Mouse (Mus musculus): ENCODE measurements around the gene Mrps21. TPM values are rescaled to one million over a fixed set of nuclear protein-coding genes. Genes with fewer than 3 reads are reported as not detected.

The Mrps21 gene
- polyA plus RNA-seq, 2 experiments = 155 to 303 TPM

- Histone ChIP-seq H3K36me3 (ENCODE audit: control insufficient read depth, insufficient read depth, low read length) (peaks cover 3% of the 10 kb centered on the region; the same call in 1 of the 2 replicates), H3K4me1 (ENCODE audit: control insufficient read depth, insufficient read depth, low read length) (peaks cover 8% of the 10 kb centered on the region), H3K9me3 (ENCODE audit: control insufficient read depth, low read length) (no peaks in the 10 kb centered on the region), H3K9ac (ENCODE audit: low read depth, low read length, severe bottlenecking) (peak within 1 kb of the TSS; percentile 99), H3K27ac (replicated peaks; ENCODE audit: low read depth, low read length) (peak within 1 kb of the TSS; percentile 100), H3K4me3 (replicated peaks; ENCODE audit: low read length) (peak within 1 kb of the TSS; percentile 84), H3K4me2 (replicated peaks; ENCODE audit: low read depth, low read length, severe bottlenecking) (peak within 1 kb of the TSS; percentile 61), H3K27me3 (ENCODE audit: control insufficient read depth, insufficient read depth, low read length) (no peaks in the 10 kb centered on the region)
- under 1% methylated on average over 60 of the region's 60 CpGs for WGBS
- TF ChIP-seq POLR2A (IDR thresholded peaks at IDR 0.05; ENCODE audit: borderline replicate concordance, extremely low read depth, insufficient read depth, insufficient read length) = peak; percentile 48; the same call in 1 of the 2 replicates
- peak; percentile 63 for DNase-seq (ENCODE audit: low spot score)
- peak; percentile 48 for ATAC-seq (ENCODE audit: low FRiP score, low read depth)
These were observed 52.6 kb downstream of the Mrps21 start, which contains the start of gene Rprd2 for GRCm38 (mm10) chr3:95818571-95819288. Gene Rprd2, minus strand, starts transcription at chr3:95818863.

- DNase-seq (ENCODE audit: low spot score) (peak; percentile 56), ATAC-seq (ENCODE audit: low FRiP score, low read depth) (0 out of 2 replicates have a peak, but pooled peaks have one; percentile 4)
- Histone ChIP-seq H3K4me1 (ENCODE audit: control insufficient read depth, insufficient read depth, low read length) (peaks cover 8% of the 10 kb centered on the region), H3K27me3 (ENCODE audit: control insufficient read depth, insufficient read depth, low read length) (no peaks in the 10 kb centered on the region), H3K4me2 (replicated peaks; ENCODE audit: low read depth, low read length, severe bottlenecking) (peak overlapping the region; percentile 57), H3K4me3 (replicated peaks; ENCODE audit: low read length) (peak overlapping the region; percentile 84), H3K9ac (ENCODE audit: low read depth, low read length, severe bottlenecking) (peak overlapping the region; percentile 99), H3K27ac (replicated peaks; ENCODE audit: low read depth, low read length) (peak overlapping the region; percentile 100), H3K9me3 (ENCODE audit: control insufficient read depth, low read length) (no peaks in the 10 kb centered on the region), H3K36me3 (ENCODE audit: control insufficient read depth, insufficient read depth, low read length) (peaks cover 3% of the 10 kb centered on the region; the same call in 1 of the 2 replicates)
- under 1% methylated on average over 21 of the region's 21 CpGs for WGBS
- TF ChIP-seq POLR2A (IDR thresholded peaks at IDR 0.05; ENCODE audit: borderline replicate concordance, extremely low read depth, insufficient read depth, insufficient read length) = no peak
These were observed 53.2 kb downstream of the Mrps21 start for GRCm38 (mm10) chr3:95818026-95818511.

- no peak for DNase-seq (ENCODE audit: low spot score)
- peak overlapping the region; percentile 2; the same call in 1 of the 2 replicates for H3K4me3 ChIP-seq (replicated peaks; ENCODE audit: low read length)
These were observed 54.6 kb downstream of the Mrps21 start for GRCm38 (mm10) chr3:95816681-95817080.

More at GRCm38 (mm10) chr3:95816681-95817080, 54.6 kb downstream of the Mrps21 start:
- peaks cover 8% of the 10 kb centered on the region for H3K4me1 ChIP-seq (ENCODE audit: control insufficient read depth, insufficient read depth, low read length)
- no peak for ATAC-seq (ENCODE audit: low FRiP score, low read depth)
- 90% methylated on average over 3 of the region's 3 CpGs for WGBS
- H3K4me2 ChIP-seq (replicated peaks; ENCODE audit: low read depth, low read length, severe bottlenecking) = peak overlapping the region; percentile 57
- no peaks in the 10 kb centered on the region for H3K27me3 ChIP-seq (ENCODE audit: control insufficient read depth, insufficient read depth, low read length)
- H3K9me3 ChIP-seq (ENCODE audit: control insufficient read depth, low read length) = no peaks in the 10 kb centered on the region
- TF ChIP-seq POLR2A (IDR thresholded peaks at IDR 0.05; ENCODE audit: borderline replicate concordance, extremely low read depth, insufficient read depth, insufficient read length) = no peak
- no peak overlapping the region for H3K27ac ChIP-seq (replicated peaks; ENCODE audit: low read depth, low read length)
- H3K36me3 ChIP-seq (ENCODE audit: control insufficient read depth, insufficient read depth, low read length) = peaks cover 3% of the 10 kb centered on the region; the same call in 1 of the 2 replicates
- no peak overlapping the region for H3K9ac ChIP-seq (ENCODE audit: low read depth, low read length, severe bottlenecking)

Other genes with a start within 250 kb of the Mrps21 start
- 32.6 and 43.4 TPM in 2 replicates for gene Ensa, start 246.5 kb downstream of the Mrps21 start, polyA plus RNA-seq (2012; rRNA removed)
- 67.8 and 74.7 TPM in 2 replicates for gene Ensa, start 246.5 kb downstream of the Mrps21 start, polyA plus RNA-seq (2014; fragmentation: Nextera tagmentation; extraction: Ambion mirVana)
- gene Mcl1, start 212.7 kb downstream of the Mrps21 start, polyA plus RNA-seq (2012; rRNA removed) = 64.5 and 72.1 TPM in 2 replicates
- gene Mcl1, start 212.7 kb downstream of the Mrps21 start, polyA plus RNA-seq (2014; fragmentation: Nextera tagmentation; extraction: Ambion mirVana) = 67.8 and 73.5 TPM in 2 replicates
- 3.3 and 3.6 TPM in 2 replicates for gene Adamtsl4, start 183.6 kb downstream of the Mrps21 start, polyA plus RNA-seq (2012; rRNA removed)
- 2.8 and 3.4 TPM in 2 replicates for gene Adamtsl4, start 183.6 kb downstream of the Mrps21 start, polyA plus RNA-seq (2014; fragmentation: Nextera tagmentation; extraction: Ambion mirVana)
- gene Ecm1, start 131.9 kb downstream of the Mrps21 start, polyA plus RNA-seq (2012; rRNA removed) = 16.2 and 21.9 TPM in 2 replicates
- 11.8 and 12.5 TPM in 2 replicates for gene Ecm1, start 131.9 kb downstream of the Mrps21 start, polyA plus RNA-seq (2014; fragmentation: Nextera tagmentation; extraction: Ambion mirVana)
- 38.4 and 40.9 TPM in 2 replicates for gene Tars2, start 111.3 kb downstream of the Mrps21 start, polyA plus RNA-seq (2012; rRNA removed)
- 39.6 and 40.3 TPM in 2 replicates for gene Tars2, start 111.3 kb downstream of the Mrps21 start, polyA plus RNA-seq (2014; fragmentation: Nextera tagmentation; extraction: Ambion mirVana)
- 22.0 and 23.3 TPM in 2 replicates for gene Rprd2, start 52.7 kb downstream of the Mrps21 start, polyA plus RNA-seq (2012; rRNA removed)
- gene Rprd2, start 52.7 kb downstream of the Mrps21 start, polyA plus RNA-seq (2014; fragmentation: Nextera tagmentation; extraction: Ambion mirVana) = 19.9 and 24.8 TPM in 2 replicates
- gene Prpf3, start 15.6 kb downstream of the Mrps21 start, polyA plus RNA-seq (2012; rRNA removed) = 44.1 and 53.8 TPM in 2 replicates
- gene Prpf3, start 15.6 kb downstream of the Mrps21 start, polyA plus RNA-seq (2014; fragmentation: Nextera tagmentation; extraction: Ambion mirVana) = 46.1 and 50.9 TPM in 2 replicates
- 8.4 and 10.9 TPM in 2 replicates for gene Ciart, start 10.7 kb upstream of the Mrps21 start, polyA plus RNA-seq (2012; rRNA removed)
- 4.4 and 5.4 TPM in 2 replicates for gene Ciart, start 10.7 kb upstream of the Mrps21 start, polyA plus RNA-seq (2014; fragmentation: Nextera tagmentation; extraction: Ambion mirVana)
- 16.6 and 20.6 TPM in 2 replicates for gene BC028528, start 20.5 kb upstream of the Mrps21 start, polyA plus RNA-seq (2012; rRNA removed)
- 16.6 and 21.1 TPM in 2 replicates for gene BC028528, start 20.5 kb upstream of the Mrps21 start, polyA plus RNA-seq (2014; fragmentation: Nextera tagmentation; extraction: Ambion mirVana)
- gene Aph1a, start 22.4 kb upstream of the Mrps21 start, polyA plus RNA-seq (2012; rRNA removed) = 116 and 150 TPM in 2 replicates
- gene Aph1a, start 22.4 kb upstream of the Mrps21 start, polyA plus RNA-seq (2014; fragmentation: Nextera tagmentation; extraction: Ambion mirVana) = 35.8 and 36.1 TPM in 2 replicates
- 11.3 and 14.9 TPM in 2 replicates for gene Car14, start 33.2 kb upstream of the Mrps21 start, polyA plus RNA-seq (2012; rRNA removed)
- gene Car14, start 33.2 kb upstream of the Mrps21 start, polyA plus RNA-seq (2014; fragmentation: Nextera tagmentation; extraction: Ambion mirVana) = 11.5 and 16.4 TPM in 2 replicates
- 97.0 and 137 TPM in 2 replicates for gene Anp32e, start 57.7 kb upstream of the Mrps21 start, polyA plus RNA-seq (2012; rRNA removed)
- gene Anp32e, start 57.7 kb upstream of the Mrps21 start, polyA plus RNA-seq (2014; fragmentation: Nextera tagmentation; extraction: Ambion mirVana) = 55.0 and 66.2 TPM in 2 replicates
- gene Plekho1, start 124.5 kb upstream of the Mrps21 start, polyA plus RNA-seq (2012; rRNA removed) = 115 and 120 TPM in 2 replicates
- 38.0 and 47.8 TPM in 2 replicates for gene Plekho1, start 124.5 kb upstream of the Mrps21 start, polyA plus RNA-seq (2014; fragmentation: Nextera tagmentation; extraction: Ambion mirVana)
- gene Vps45, start 186.9 kb upstream of the Mrps21 start, polyA plus RNA-seq (2012; rRNA removed) = 13.8 and 16.5 TPM in 2 replicates
- gene Vps45, start 186.9 kb upstream of the Mrps21 start, polyA plus RNA-seq (2014; fragmentation: Nextera tagmentation; extraction: Ambion mirVana) = 26.9 and 27.0 TPM in 2 replicates
- gene Otud7b, start 233.0 kb upstream of the Mrps21 start, polyA plus RNA-seq (2012; rRNA removed) = 14.0 and 14.3 TPM in 2 replicates
- gene Otud7b, start 233.0 kb upstream of the Mrps21 start, polyA plus RNA-seq (2014; fragmentation: Nextera tagmentation; extraction: Ambion mirVana) = 20.9 and 24.7 TPM in 2 replicates